Mouse (Mus musculus): ENCODE results near the gene Uqcc1.

DNA sequence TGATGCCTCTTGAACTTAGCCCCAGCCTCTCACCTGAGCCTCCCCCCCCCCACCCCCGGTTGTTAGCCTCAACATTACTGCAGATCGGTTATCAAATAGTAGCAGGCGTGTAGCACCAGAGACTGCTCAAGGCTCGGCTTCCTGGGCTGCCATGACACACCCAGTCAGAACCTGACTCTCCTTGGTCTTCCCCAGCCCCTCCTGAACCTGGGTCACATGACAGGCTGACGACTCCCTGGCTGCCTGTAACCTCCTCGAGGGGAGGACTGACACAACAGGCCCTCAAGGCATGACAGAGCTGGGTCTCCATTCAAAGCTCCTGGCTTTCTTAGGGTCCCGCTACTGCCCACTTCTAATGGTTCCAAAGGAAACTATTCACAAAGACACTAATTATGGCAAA lies 80.6 kb downstream of the Uqcc1 start:
- TF ChIP-seq CTCF (IDR thresholded peaks at IDR 0.05; ENCODE audit: low read depth) (no peak), EP300 (IDR thresholded peaks at IDR 0.05; ENCODE audit: low read depth) (no peak)
